Mouse (Mus musculus): Measurements from ENCODE around the gene Nop53. TPM values are rescaled to one million over a fixed set of nuclear protein-coding genes. Genes with fewer than 3 reads are reported as not detected.
A peak's percentile ranks its signal among the peaks of the same experiment; 100 is the strongest.

The Nop53 gene
- polyA plus RNA-seq, 1 experiment from 2014 or later: 140 TPM

DNA sequence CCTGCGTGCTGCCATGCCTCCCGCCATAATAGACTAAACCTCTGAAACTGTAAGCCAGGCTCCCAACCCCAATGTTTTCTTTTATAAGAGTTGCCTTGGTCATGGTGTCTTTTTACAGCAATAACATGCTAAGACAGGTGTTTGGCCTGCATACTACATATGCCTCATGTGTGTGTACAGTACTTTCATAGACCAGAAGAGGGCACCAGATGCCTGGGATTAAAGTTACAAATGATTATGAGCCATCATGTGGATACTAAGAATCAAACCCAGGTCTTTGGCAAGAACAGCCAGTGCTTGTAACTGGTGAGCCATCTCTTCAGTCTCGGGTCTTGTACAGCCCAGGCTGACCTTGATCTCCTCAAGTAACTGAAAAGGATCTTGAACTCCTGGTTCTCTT is 23.8 kb upstream of the Nop53 start:
- Histone ChIP-seq H3K9me3 (no peaks in the 10 kb centered on the region), H3K4me1 (replicated peaks) (0 out of 2 replicates have a peak, but pooled peaks cover 4% of the 10 kb centered on the region), H3K4me2 (replicated peaks) (no peak overlapping the region), H3K9ac (replicated peaks) (no peak overlapping the region), H3K27ac (no peak overlapping the region), H3K27me3 (no peaks in the 10 kb centered on the region), H3K4me3 (replicated peaks) (no peak overlapping the region), H3K36me3 (peaks cover 47% of the 10 kb centered on the region)
- WGBS: 86% methylated on average over 3 of the region's 3 CpGs
- ATAC-seq: no peak

DNA sequence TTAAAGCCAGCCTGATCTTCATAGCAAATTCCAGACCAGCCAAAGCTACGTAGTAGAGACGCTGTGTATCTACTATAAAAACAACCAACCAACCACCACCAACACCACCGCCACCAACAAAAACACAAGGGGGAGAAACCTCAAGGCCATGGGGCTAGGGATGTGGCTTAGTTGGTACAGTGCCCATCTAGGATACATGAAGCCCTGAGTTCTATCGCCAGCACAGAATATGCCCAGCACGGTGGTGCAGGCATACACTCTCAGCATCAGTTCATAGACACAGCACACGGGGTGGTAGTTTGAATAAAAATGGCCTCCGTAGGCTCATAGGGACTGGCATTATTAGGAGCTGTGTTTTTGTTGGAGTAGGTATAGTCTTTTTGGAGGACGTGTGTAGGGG is 22.4 kb upstream of the Nop53 start:
- Histone ChIP-seq H3K27ac (no peak overlapping the region), H3K9me3 (no peaks in the 10 kb centered on the region), H3K4me1 (replicated peaks) (0 out of 2 replicates have a peak, but pooled peaks cover 4% of the 10 kb centered on the region), H3K9ac (replicated peaks) (no peak overlapping the region), H3K36me3 (peaks cover 36% of the 10 kb centered on the region), H3K4me3 (replicated peaks) (no peak overlapping the region), H3K4me2 (replicated peaks) (no peak overlapping the region), H3K27me3 (no peaks in the 10 kb centered on the region)
- ATAC-seq: no peak
- 88% methylated on average over 8 of the region's 8 CpGs for WGBS

DNA sequence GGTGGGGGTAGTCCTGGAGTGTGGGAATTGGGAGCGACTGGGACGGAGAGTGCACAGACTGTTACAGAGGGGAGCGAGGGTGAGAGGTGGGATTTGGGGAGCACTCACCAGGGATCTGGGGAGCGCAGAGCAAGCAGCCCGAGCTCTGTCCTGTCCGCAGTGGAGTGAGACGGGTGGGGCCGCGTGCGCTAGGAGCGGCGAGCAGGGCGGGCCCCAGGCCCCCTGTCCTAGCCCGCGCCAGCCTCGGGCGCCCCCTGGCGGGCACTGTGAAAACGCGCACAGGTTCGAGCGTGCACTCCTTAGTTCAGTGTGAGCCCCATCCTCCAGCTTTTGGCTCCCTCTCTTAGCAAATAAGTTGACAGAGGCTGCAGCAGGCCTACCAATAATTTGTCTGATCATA is 21.4 kb upstream of the Nop53 start, which contains the start of gene Ehd2:
Gene Ehd2 (minus strand): TSS at position 256 of the 400 bp plus-strand sequence.
- peaks cover 26% of the 10 kb centered on the region for H3K36me3 ChIP-seq
- no peaks in the 10 kb centered on the region for H3K9me3 ChIP-seq
- 1% methylated on average over 21 of the region's 22 CpGs for WGBS
- H3K4me2 ChIP-seq (replicated peaks): peak within 1 kb of the TSS; percentile 48
- H3K4me3 ChIP-seq (replicated peaks): peak within 1 kb of the TSS; percentile 31
- no peak within 1 kb of the TSS for H3K27ac ChIP-seq
- no peak within 1 kb of the TSS for H3K9ac ChIP-seq (replicated peaks)
- no peaks in the 10 kb centered on the region for H3K27me3 ChIP-seq
- H3K4me1 ChIP-seq (replicated peaks): peaks cover 10% of the 10 kb centered on the region
- peak; percentile 79 for ATAC-seq

DNA sequence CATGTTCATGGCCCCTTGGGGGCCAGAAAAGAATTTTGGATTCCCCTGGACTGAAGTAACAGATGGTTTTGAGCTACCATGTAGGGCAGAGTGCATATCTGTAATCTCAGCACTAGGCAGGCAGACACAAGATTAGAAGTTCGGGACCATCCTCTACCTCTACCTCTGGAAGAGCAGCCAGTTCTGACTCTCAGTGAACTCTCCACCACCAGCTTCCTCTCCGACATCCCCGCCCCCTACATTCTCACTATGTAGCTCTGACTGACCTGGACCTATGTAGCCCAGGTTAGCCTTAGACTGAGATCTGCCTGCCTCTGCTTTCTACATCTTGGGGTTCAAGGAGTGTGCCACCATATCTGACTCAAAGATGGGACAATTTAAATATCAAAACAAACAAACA is 20.6 kb upstream of the Nop53 start:
- Histone ChIP-seq H3K4me1 (replicated peaks) (peaks cover 13% of the 10 kb centered on the region), H3K27ac (no peak overlapping the region), H3K4me2 (replicated peaks) (no peak overlapping the region), H3K4me3 (replicated peaks) (no peak overlapping the region), H3K9ac (replicated peaks) (no peak overlapping the region), H3K9me3 (no peaks in the 10 kb centered on the region), H3K36me3 (peaks cover 17% of the 10 kb centered on the region), H3K27me3 (no peaks in the 10 kb centered on the region)
- no peak for ATAC-seq
- 69% methylated on average over 3 of the region's 3 CpGs for WGBS

DNA sequence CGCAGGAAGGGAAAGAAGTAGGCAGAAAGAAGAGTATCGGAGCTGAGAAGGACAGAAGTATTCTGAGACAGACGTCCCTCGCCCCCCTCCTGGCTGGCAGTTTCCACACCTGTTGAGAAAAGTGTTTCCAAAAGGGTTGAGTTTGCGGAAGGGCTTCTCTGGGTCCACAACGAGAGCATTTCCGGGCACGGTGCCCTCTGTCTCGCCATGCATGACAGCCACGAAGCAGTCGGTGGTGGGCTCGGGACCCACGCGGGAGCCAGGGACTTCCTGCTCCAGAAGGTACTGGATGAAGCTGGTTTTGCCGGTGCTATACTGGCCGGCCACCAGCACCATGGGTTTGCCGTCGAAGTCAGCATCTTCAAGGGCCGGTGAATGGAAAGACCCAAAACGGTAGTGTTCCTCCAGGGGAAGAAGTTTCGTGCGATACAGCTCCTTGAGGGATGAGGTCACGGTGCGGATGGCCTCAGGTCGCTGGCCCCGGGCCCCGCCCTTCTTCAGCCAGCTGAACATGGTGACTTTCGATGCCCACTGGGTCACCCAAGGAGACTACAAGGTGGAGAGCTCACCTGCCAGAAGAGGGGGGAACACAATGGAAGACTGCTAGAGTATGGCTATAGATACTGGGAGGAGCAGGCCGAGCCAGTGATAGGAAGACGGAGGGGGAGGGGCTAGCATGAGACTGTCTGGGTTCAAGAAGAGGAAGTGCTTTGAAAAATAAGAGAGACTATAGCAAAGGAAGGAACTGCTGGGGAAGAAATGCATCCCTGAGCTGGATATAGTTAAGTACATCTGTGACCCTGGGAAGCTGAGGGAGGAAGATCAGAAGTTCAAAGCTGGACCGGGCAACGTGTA is 18.2 kb upstream of the Nop53 start:
- no peaks in the 10 kb centered on the region for H3K9me3 ChIP-seq
- no peak overlapping the region for H3K27ac ChIP-seq
- H3K27me3 ChIP-seq: no peaks in the 10 kb centered on the region
- H3K4me2 ChIP-seq (replicated peaks): no peak overlapping the region
- no peaks in the 10 kb centered on the region for H3K36me3 ChIP-seq
- no peak overlapping the region for H3K4me3 ChIP-seq (replicated peaks)
- H3K4me1 ChIP-seq (replicated peaks): peaks cover 13% of the 10 kb centered on the region
- ATAC-seq: no peak
- 87% methylated on average over 32 of the region's 32 CpGs for WGBS
- H3K9ac ChIP-seq (replicated peaks): no peak overlapping the region

DNA sequence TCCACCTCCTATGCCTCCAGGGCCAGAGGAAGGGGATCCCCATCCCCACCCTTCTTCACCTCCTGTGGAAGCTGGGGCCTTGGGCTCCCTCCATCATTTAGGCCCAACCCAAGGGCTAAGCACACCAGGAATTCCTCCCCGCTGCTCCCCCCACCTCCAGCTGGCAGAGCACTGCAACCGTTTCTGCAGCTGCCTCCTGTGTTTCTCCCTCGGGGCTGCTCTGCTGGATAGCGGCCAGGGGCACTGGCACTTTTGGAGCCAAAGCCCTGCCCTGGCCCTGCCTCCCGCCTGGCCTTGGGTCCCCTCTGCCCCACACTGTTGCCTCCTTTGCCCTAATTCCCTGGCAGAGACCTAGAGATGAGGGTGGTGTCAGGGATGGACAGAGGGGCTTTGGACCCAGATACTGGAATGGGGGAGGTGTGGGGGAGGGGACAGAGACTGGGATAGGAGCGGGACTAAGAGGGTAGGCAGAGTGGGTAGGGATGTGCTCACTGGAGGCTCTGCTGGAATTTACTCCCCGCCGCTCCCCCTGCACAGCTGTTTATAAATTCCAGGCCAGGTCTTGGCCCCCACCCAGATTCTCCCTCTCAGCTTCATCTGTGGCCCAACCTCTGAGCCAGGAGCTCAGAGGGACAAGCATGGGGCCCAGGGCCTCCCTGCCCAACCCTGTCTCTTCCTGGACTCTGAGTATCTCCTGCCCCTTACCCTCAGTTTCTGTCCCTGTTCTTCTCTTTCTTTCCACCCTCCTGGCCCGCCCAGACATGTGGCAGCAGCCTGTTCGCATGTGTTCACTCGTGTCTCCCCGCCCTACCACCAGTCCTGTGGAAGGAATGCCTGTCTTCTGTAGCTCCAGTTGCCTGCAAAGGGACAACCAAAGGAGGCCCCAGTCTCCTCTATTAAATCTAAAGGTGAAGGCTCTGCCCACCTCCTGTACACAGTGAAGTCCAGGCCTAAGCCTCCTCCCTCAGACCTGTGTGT is 16.7 kb upstream of the Nop53 start:
- H3K4me3 ChIP-seq (replicated peaks): no peak overlapping the region
- H3K9ac ChIP-seq (replicated peaks): peak overlapping the region; percentile 19; the same call in 1 of the 2 replicates

DNA sequence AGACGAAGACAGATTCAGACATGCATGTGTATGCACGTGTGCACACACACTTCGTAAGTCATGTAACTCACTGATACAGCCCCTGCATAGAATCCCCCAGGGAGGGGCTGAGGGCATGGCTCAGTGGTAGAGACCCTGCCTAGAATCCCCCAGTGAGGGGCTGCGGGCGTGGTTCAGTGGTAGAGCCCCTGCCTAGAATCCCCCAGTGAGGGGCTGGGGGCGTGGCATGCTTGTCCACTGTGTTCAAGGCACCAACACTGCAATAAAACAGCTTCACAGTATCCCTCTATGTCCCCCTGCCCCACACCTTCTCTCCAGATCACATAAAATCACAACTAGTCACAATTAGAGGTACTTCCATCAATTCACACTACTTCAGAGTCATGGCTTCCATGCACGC is 15.9 kb upstream of the Nop53 start:
- Histone ChIP-seq H3K9me3 (no peaks in the 10 kb centered on the region), H3K27ac (no peak overlapping the region), H3K4me2 (replicated peaks) (no peak overlapping the region), H3K4me1 (replicated peaks) (peaks cover 10% of the 10 kb centered on the region), H3K27me3 (no peaks in the 10 kb centered on the region), H3K9ac (replicated peaks) (no peak overlapping the region; the same call in 1 of the 2 replicates), H3K36me3 (no peaks in the 10 kb centered on the region), H3K4me3 (replicated peaks) (no peak overlapping the region)
- 85% methylated on average over 7 of the region's 7 CpGs for WGBS
- ATAC-seq: peak; percentile 12; the same call in 1 of the 2 replicates

More for the DNA sequence above, 16.7 kb upstream of the Nop53 start:
- H3K27me3 ChIP-seq: no peaks in the 10 kb centered on the region
- H3K27ac ChIP-seq: peak overlapping the region; percentile 30; the same call in 1 of the 2 replicates
- 34% methylated on average over 12 of the region's 12 CpGs for WGBS
- no peaks in the 10 kb centered on the region for H3K36me3 ChIP-seq
- peak; percentile 40; the same call in 1 of the 2 replicates for ATAC-seq
- no peak overlapping the region for H3K4me2 ChIP-seq (replicated peaks)
- H3K9me3 ChIP-seq: no peaks in the 10 kb centered on the region
- peaks cover 13% of the 10 kb centered on the region for H3K4me1 ChIP-seq (replicated peaks)

DNA sequence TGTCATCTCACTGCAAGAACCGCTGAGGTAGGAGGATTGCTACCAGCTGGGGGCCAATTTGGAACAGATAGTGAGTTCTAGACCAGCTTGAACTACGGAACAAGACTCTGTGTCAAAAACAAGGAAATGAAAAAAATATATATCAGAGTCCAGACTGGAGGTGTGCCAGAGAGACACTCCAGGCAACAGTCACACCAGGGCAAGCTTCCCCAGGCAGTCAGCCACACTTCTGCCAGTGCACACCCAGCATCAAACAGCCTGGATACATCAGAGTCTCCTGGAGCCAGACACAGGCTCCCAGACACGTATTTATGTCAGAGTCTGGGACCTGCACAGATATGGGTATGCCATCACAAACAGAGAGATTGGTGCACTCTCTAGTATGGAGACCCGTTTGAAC is 15.4 kb upstream of the Nop53 start:
- no peak overlapping the region for H3K4me3 ChIP-seq (replicated peaks)
- no peak for ATAC-seq
- no peak overlapping the region for H3K4me2 ChIP-seq (replicated peaks)
- no peaks in the 10 kb centered on the region for H3K9me3 ChIP-seq
- no peaks in the 10 kb centered on the region for H3K27me3 ChIP-seq
- H3K9ac ChIP-seq (replicated peaks): no peak overlapping the region
- 70% methylated on average over 4 of the region's 4 CpGs for WGBS
- no peaks in the 10 kb centered on the region for H3K36me3 ChIP-seq
- H3K27ac ChIP-seq: no peak overlapping the region
- peaks cover 10% of the 10 kb centered on the region for H3K4me1 ChIP-seq (replicated peaks)

DNA sequence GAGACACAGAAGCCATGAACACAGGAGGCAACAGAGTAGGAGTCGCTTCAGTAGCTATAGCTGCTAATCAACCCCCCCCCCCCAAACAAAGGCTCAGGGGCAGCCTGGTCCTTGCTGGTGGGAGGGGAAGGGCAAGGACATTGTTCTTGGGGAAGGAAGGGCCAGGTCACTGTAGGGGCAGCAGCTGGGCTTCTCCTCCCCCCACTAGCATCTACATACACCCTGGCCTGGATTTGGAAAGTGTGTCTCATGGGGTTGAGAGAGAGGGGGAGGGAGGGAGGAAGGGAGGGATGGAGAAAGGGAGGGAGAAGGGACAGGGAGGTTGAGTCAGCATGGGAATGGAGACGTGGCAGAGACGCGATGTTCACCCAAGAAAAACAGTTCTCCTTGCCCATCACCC is 14.8 kb upstream of the Nop53 start:
- Histone ChIP-seq H3K4me1 (replicated peaks) (peaks cover 10% of the 10 kb centered on the region), H3K9me3 (no peaks in the 10 kb centered on the region), H3K4me2 (replicated peaks) (no peak overlapping the region), H3K27ac (no peak overlapping the region), H3K36me3 (no peaks in the 10 kb centered on the region), H3K4me3 (replicated peaks) (no peak overlapping the region), H3K27me3 (0 out of 2 replicates have a peak, but pooled peaks cover 1% of the 10 kb centered on the region), H3K9ac (replicated peaks) (no peak overlapping the region)
- ATAC-seq: no peak
- 40% methylated on average over 4 of the region's 4 CpGs for WGBS

DNA sequence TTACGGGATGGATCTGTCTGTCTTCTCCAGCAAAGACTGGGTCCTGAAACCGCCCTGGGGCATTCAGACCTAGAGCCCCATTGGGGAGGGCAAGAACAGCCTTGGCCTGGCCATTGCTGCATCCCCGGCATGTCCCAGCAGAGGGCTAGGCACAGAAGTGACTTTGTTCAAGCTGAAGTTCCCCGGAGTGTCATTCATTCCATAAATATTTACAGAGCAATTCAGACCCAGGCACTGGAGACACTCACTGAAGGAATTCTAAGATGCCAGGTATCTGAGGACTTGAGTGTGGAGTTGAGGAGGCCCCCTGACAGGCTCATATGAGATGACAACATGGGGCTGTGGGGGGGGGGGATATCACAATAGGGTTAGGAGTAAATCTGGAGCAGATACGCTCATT is 10.3 kb upstream of the Nop53 start:
- peaks cover 7% of the 10 kb centered on the region; the same call in 1 of the 2 replicates for H3K4me1 ChIP-seq (replicated peaks)
- H3K9ac ChIP-seq (replicated peaks): no peak overlapping the region
- 0 out of 2 replicates have a peak, but pooled peaks cover 4% of the 10 kb centered on the region for H3K9me3 ChIP-seq
- H3K4me3 ChIP-seq (replicated peaks): no peak overlapping the region
- H3K4me2 ChIP-seq (replicated peaks): no peak overlapping the region
- no peaks in the 10 kb centered on the region for H3K36me3 ChIP-seq
- WGBS: 72% methylated on average over 5 of the region's 5 CpGs
- no peak overlapping the region for H3K27ac ChIP-seq
- peaks cover 8% of the 10 kb centered on the region; the same call in 1 of the 2 replicates for H3K27me3 ChIP-seq
- no peak for ATAC-seq

DNA sequence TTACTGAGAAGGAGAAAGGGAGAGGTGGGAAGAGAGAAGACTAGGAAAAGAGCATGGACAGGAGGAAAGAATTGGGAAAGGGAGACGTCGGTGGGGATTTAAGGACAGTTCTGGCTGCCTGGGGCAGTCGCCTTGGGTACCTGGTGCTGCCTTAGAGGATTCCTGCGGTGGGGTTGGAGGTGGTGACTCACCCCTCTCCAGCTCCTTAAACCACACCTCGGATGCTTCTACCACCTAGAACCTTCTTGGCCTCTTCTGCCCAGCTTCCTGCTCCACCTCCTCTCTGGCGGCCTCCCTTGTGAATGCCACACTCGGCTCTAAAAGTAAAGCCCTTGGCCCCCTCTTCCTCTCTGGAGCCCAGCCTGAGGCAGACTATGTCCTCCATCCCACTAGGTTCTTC is 9.6 kb upstream of the Nop53 start:
- no peak for ATAC-seq
- Histone ChIP-seq H3K4me2 (replicated peaks) (peak overlapping the region; percentile 44), H3K4me1 (replicated peaks) (peaks cover 7% of the 10 kb centered on the region; the same call in 1 of the 2 replicates), H3K27ac (no peak overlapping the region), H3K36me3 (no peaks in the 10 kb centered on the region), H3K9me3 (0 out of 2 replicates have a peak, but pooled peaks cover 4% of the 10 kb centered on the region), H3K27me3 (peaks cover 8% of the 10 kb centered on the region; the same call in 1 of the 2 replicates), H3K9ac (replicated peaks) (0 out of 2 replicates have a peak overlapping the region, but pooled peaks have one; percentile 36), H3K4me3 (replicated peaks) (peak overlapping the region; percentile 25)
- 18% methylated on average over 7 of the region's 7 CpGs for WGBS

Data from midbrain, embryonic 13.5 days (tissue).